Mouse (Mus musculus) limb, embryonic 12.5 days (tissue): ENCODE measurements around the gene Tmem74b. TPM values are rescaled to one million over a fixed set of nuclear protein-coding genes. Genes with fewer than 3 reads are reported as not detected.

Source experiments
- ATAC-seq: fragments of 200-750 bp; cut with Nextera tagmentation; 2 replicates; pipeline ENCODE4 v1.8.0; 2017; ENCODE audit warnings: low read depth, moderate TSS enrichment; ENCODE audit not compliant: insufficient number of reproducible peaks, insufficient read depth, low FRiP score, low TSS enrichment
- H3K27ac ChIP-seq: fragments of 300-500 bp; sonication (generic); 2 replicates; pipeline ENCODE4 v1.5.1; 2016; ENCODE audit warnings: mild to moderate bottlenecking, moderate library complexity
- H3K27me3 ChIP-seq: fragments of 300-500 bp; sonication (generic); 2 replicates; pipeline ENCODE4 v1.6.1; 2016; ENCODE audit warnings: mild to moderate bottlenecking, moderate library complexity
- H3K36me3 ChIP-seq: fragments of 300-500 bp; sonication (generic); 2 replicates; pipeline ENCODE4 v1.6.1; 2016; ENCODE audit warnings: mild to moderate bottlenecking, moderate library complexity
- H3K4me1 ChIP-seq: fragments of 300-500 bp; sonication (generic); replicated peaks from 2 replicates; pipeline ENCODE4 v1.6.1; 2016
- H3K4me2 ChIP-seq: fragments of 300-500 bp; sonication (generic); 2 replicates; pipeline ENCODE4 v1.6.1; 2016; ENCODE audit warnings: mild to moderate bottlenecking, moderate library complexity
- H3K4me3 ChIP-seq: fragments of 300-500 bp; sonication (generic); replicated peaks from 2 replicates; pipeline ENCODE4 v1.5.1; 2016; ENCODE audit warnings: mild to moderate bottlenecking
- H3K9ac ChIP-seq: fragments of 300-500 bp; sonication (generic); replicated peaks from 2 replicates; pipeline ENCODE4 v1.6.1; 2016; ENCODE audit warnings: mild to moderate bottlenecking, moderate library complexity
- H3K9me3 ChIP-seq: fragments of 300-500 bp; sonication (generic); 2 replicates; pipeline ENCODE4 v1.6.1; 2016; ENCODE audit warnings: mild to moderate bottlenecking, moderate library complexity
- WGBS: fragments of 180-500 bp; shearing (Covaris S2); methylation state at CpG from one replicate; pipeline ENCODE4 v1.1.7; 2016; 5-methylcytosine and 5-hydroxymethylcytosine counted together
- polyA plus RNA-seq: library from polyadenylated mRNA; unstranded; fragments of >200 nt; fragmentation: Nextera tagmentation; extraction: Ambion mirVana; gene quantifications from 2 replicates; pipeline ENCODE4 v1.2.1, GENCODE M21; 2016

The Tmem74b gene
- polyA plus RNA-seq, 1 experiment from 2014 or later: 2.2 TPM

DNA sequence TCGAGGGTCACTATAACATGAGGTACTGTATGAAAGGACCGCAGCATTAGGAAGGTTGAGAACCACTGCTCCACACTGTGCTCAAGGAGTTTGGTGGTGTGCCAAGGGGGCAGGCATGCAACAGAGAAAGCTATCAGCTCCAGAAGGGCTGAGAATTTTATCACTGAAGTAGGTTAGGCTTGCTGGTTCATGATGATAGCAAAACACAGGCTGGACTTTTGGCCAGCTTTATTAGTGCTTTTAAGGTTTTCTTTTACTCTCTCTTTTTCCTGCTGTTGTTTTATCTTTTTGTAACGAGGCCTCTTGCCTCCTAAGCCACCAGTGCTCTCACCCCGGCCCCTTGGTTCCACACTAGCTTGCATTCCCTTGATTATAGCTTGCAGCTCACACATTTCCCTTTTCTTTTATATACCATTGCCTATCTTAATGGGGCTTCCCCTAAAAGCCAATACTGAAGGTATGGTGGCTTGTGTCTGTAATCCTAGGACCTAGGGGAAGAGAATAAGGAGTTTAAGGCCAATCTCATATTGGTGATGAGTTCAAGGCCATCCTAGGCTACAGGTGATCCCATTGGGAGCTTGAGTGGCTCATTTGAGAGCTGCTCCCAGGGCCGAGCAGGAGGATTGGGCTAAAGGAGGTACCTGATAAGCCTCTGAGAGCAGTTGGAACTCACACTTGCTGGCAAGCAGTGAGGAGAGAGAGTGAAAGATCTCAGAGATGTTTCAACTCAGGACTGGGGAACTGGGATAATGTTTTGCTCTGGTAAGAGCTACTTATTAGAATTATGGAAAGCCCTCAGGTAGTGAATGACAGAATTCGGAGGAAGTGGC, 41.3 kb downstream of the Tmem74b start:
- H3K9ac ChIP-seq: no peak overlapping the region
- ATAC-seq: no peak
- WGBS: 64% methylated on average over 6 of the region's 6 CpGs
- no peaks in the 10 kb centered on the region for H3K36me3 ChIP-seq
- no peak overlapping the region for H3K4me3 ChIP-seq
- 0 out of 2 replicates have a peak, but pooled peaks cover 3% of the 10 kb centered on the region for H3K27me3 ChIP-seq
- H3K9me3 ChIP-seq: no peaks in the 10 kb centered on the region
- no peak overlapping the region for H3K4me2 ChIP-seq
- peaks cover 19% of the 10 kb centered on the region for H3K4me1 ChIP-seq
- no peak overlapping the region for H3K27ac ChIP-seq

DNA sequence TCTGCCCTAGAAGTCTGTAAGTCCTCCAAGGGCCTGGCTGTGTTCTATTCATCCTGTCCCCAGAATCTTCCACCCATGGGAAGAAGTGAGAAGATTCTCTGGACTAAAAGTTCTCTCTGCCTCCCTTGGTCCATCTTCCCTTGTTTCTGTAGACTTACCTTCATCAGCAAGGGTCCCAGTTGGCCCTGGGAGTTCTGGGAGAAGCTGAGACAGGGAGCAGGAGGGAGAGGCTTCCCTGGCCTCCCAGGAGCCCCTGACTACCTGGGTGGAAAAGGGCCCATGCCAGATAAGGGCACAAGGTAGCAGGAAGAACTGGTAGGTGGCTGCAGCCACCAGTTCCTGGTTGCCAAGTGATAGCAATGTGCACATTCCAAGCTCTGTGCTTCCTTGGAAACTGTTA, 42.0 kb downstream of the Tmem74b start, which contains the start of gene Psmf1:
TSS of gene Psmf1 (minus strand) at position 342 of the 400 bp plus-strand sequence.
- Histone ChIP-seq H3K4me2 (no peak within 1 kb of the TSS), H3K4me1 (peaks cover 19% of the 10 kb centered on the region), H3K36me3 (no peaks in the 10 kb centered on the region), H3K27ac (no peak within 1 kb of the TSS), H3K4me3 (no peak within 1 kb of the TSS), H3K9me3 (no peaks in the 10 kb centered on the region), H3K9ac (no peak within 1 kb of the TSS), H3K27me3 (0 out of 2 replicates have a peak, but pooled peaks cover 3% of the 10 kb centered on the region)
- no peak for ATAC-seq

DNA sequence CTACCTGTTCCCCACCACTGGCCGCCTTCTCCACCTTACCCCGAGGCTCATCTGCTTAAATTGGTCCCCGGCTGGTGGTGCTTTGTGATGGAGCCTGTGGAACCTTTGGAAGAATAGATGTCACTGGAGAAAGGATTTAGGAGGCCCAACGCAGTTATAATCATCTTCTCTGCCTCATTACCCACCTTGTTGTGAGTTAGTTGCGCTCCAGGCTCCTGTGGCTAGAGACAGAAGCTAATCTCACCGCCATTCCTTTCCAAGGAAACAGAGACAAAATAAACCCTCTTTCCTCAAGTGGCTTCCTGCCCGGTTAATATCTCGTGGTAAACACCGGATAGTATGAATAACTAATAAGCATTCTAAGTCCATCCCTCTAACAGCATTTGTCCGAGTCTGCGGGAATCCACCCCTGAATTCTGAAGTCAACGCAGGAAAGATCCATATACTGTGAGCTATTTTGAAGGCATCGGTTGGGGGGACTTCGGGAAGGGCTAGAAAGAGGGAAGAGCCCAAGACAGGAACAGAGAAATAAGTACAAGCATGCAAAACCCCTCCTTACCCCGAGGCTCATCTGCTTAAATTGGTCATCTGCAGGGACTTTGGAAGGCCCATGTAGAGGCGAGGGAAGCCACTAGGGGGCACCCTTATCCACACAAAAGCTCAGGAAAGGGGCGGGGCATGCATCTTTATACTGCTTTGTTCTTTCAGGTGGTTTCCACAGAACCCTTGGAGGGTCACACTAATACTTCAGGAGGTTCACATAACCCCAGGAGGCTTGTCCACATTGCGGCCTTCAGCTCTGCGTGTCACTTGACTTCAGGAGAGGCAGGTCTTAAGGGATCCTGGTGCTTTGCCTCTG, 46.3 kb downstream of the Tmem74b start:
- 38% methylated on average over 19 of the region's 19 CpGs for WGBS
- H3K4me2 ChIP-seq: no peak overlapping the region
- no peak overlapping the region for H3K9ac ChIP-seq
- H3K9me3 ChIP-seq: no peaks in the 10 kb centered on the region
- no peak overlapping the region for H3K4me3 ChIP-seq
- no peak overlapping the region for H3K27ac ChIP-seq
- no peaks in the 10 kb centered on the region for H3K36me3 ChIP-seq
- 0 out of 2 replicates have a peak, but pooled peaks cover 3% of the 10 kb centered on the region for H3K27me3 ChIP-seq
- peak; percentile 71; the same call in 1 of the 2 replicates for ATAC-seq
- H3K4me1 ChIP-seq: no peaks in the 10 kb centered on the region

DNA sequence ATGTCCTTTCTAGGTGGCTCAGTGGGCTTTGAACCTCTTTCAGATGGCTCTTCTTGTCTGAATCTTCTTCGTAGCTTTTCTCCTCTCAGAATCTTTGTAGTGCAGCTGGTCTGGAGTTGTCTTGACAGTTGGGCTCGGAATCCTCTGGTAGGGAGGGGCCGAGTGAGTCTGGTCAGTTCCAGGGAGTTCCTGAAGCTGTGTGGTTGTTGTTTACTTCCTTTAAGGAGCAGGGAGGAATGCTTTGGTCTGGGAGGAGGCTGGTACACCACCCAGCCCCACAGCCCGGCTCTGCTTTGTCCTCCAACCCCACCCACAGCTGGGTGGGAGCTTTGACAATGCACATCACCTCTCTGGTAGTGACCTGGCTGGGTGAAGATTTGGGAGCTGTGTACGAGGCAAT, 49.5 kb downstream of the Tmem74b start:
- no peak for ATAC-seq
- Histone ChIP-seq H3K9ac (no peak overlapping the region), H3K4me2 (no peak overlapping the region), H3K36me3 (no peaks in the 10 kb centered on the region), H3K27ac (no peak overlapping the region), H3K4me3 (no peak overlapping the region), H3K4me1 (no peaks in the 10 kb centered on the region), H3K27me3 (no peaks in the 10 kb centered on the region), H3K9me3 (no peaks in the 10 kb centered on the region)
- 82% methylated on average over 5 of the region's 5 CpGs for WGBS

DNA sequence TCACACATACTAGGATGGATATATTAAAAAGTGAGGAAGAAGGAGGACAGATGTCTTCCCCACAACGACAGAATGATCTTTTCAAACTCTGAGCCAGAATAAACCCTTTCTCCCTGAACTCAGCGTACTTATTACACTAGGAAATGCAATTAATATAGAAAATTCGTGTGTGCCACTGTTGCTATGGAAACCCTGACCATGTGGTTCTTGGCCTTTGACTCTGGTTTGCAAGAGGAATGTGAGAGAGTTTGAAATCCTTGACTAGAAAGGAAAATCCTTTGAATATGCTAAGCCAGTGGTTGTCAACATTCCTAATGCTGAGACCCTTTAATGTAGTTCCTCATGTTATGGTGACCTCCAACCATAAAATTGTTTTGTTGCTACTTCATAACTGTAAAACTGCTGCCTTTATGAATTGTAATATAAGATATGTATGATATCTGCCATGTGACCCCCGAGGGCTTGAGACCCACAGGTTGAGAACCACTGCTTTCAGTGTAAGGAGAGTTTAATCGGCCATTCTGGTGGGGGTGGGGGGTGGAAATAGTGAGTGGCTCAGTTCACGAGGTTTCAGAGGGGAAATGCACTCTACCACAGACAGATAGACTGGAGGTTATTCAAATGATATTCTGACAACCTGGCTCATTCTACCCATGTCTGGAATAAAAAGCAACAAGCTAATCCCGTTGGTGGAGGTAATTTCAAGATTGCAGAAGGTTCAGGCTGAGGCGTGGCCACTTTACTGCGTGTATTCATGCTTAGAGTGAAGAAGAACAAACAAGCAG, 54.7 kb downstream of the Tmem74b start:
- Histone ChIP-seq H3K9me3 (0 out of 2 replicates have a peak, but pooled peaks cover 3% of the 10 kb centered on the region), H3K4me3 (no peak overlapping the region), H3K4me1 (peaks cover 10% of the 10 kb centered on the region), H3K36me3 (no peaks in the 10 kb centered on the region), H3K27me3 (no peaks in the 10 kb centered on the region), H3K4me2 (no peak overlapping the region), H3K9ac (no peak overlapping the region), H3K27ac (no peak overlapping the region)
- no peak for ATAC-seq
- WGBS: 40% methylated on average over 9 of the region's 9 CpGs

DNA sequence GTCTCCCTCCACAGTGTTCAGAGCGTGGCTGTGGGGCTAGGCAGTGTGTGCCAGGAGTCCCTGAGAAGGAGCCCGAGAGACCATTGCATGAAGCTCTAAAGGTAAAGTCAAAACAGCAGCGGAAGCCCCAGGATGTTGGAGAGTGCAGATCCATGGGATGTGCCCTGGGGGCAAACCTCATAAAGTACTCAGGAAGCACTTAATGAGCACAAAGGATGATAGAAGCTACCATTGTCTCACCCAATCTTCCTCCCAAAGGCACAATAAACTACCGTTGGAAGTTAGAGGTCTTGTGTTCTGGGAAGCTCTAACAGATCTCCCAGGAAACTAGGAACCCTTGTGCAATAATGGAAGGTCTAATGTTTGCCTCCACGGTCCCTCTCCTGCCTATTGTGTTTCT, 55.6 kb downstream of the Tmem74b start:
- no peak for ATAC-seq
- H3K27ac ChIP-seq: no peak overlapping the region

DNA sequence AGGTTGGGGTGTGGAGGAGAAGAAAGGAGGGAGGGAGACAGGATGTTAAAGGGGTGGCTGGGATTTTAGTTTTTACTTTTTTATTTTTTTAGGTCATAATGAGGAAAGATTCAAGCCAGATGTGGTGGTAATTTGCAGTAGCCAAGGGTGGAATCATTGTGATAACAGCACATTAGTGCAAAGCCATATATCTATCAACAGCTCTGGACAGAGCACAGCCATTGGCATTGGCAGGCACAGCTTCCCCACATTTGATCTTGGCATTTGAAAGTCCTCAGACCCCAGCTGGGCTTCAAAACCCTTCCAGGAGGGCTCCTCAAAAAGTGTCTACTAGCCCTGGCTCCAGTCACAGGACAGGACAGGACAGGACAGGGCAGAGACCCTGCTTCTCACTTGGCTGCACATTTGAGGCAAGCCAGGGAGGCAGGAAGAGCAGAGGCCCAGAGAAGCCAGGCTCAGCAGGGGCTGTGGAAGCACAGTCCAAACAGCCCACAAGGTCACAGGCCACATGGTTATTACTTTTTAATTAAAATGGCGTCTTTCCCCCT, 57.1 kb downstream of the Tmem74b start:
- Histone ChIP-seq H3K4me1 (peaks cover 10% of the 10 kb centered on the region), H3K4me2 (no peak overlapping the region), H3K27me3 (no peaks in the 10 kb centered on the region), H3K4me3 (no peak overlapping the region), H3K9me3 (0 out of 2 replicates have a peak, but pooled peaks cover 3% of the 10 kb centered on the region), H3K9ac (no peak overlapping the region), H3K27ac (no peak overlapping the region), H3K36me3 (no peaks in the 10 kb centered on the region)
- no peak for ATAC-seq
- 12% methylated on average over 1 of the region's 1 CpGs for WGBS

More for the DNA sequence above, 55.6 kb downstream of the Tmem74b start:
- Histone ChIP-seq H3K4me3 (no peak overlapping the region), H3K36me3 (no peaks in the 10 kb centered on the region), H3K9ac (no peak overlapping the region), H3K4me1 (peaks cover 10% of the 10 kb centered on the region), H3K4me2 (no peak overlapping the region), H3K9me3 (0 out of 2 replicates have a peak, but pooled peaks cover 3% of the 10 kb centered on the region), H3K27me3 (no peaks in the 10 kb centered on the region)
- WGBS: 42% methylated on average over 5 of the region's 5 CpGs

Other genes with a start within 250 kb of the Tmem74b start
- not detected in 2 replicates for gene 4921509C19Rik, start 225.9 kb upstream of the Tmem74b start, polyA plus RNA-seq
- 279 and 285 TPM in 2 replicates for gene Nsfl1c, start 207.8 kb upstream of the Tmem74b start, polyA plus RNA-seq
- gene Fkbp1a, start 159.5 kb upstream of the Tmem74b start, polyA plus RNA-seq: 420 and 428 TPM in 2 replicates
- 0.34 and 1.2 TPM in 2 replicates for gene Sdcbp2, start 129.4 kb upstream of the Tmem74b start, polyA plus RNA-seq
- gene Snph, start 69.4 kb upstream of the Tmem74b start, polyA plus RNA-seq: 0.29 and 0.44 TPM in 2 replicates
- not detected in 2 replicates for gene Rad21l, start 33.5 kb upstream of the Tmem74b start, polyA plus RNA-seq
- gene Psmf1, start 42.2 kb downstream of the Tmem74b start, polyA plus RNA-seq: 47.2 and 50.1 TPM in 2 replicates
- 1.3 and 1.4 TPM in 2 replicates for gene Rspo4, start 140.9 kb downstream of the Tmem74b start, polyA plus RNA-seq
- gene Angpt4, start 209.2 kb downstream of the Tmem74b start, polyA plus RNA-seq: 0.11 and 0.26 TPM in 2 replicates